Mouse (Mus musculus) cerebellum, adult 2 months (tissue): ENCODE data around the gene Bglap3. TPM values are rescaled to one million over a fixed set of nuclear protein-coding genes. Genes with fewer than 3 reads are reported as not detected.
A peak's percentile ranks its signal among the peaks of the same experiment; 100 is the strongest.

Experiments used
- DNase-seq, 2 experiments: peaks; one replicate each; pipeline ENCODE4 v3.0.0; 2021
- H3K27ac ChIP-seq: fragments of 200-500 bp; 2 replicates; pipeline ENCODE4 v1.5.1; 2012; ENCODE audit warnings: low read length, control low read depth, inconsistent platforms; ENCODE audit not compliant: insufficient read depth
- H3K27me3 ChIP-seq: fragments of 200-500 bp; 2 replicates; pipeline ENCODE4 v1.6.1; 2012; ENCODE audit warnings: inconsistent platforms, mild to moderate bottlenecking, low read length, moderate library complexity; ENCODE audit not compliant: control insufficient read depth, insufficient read depth
- H3K4me1 ChIP-seq: fragments of 200-500 bp; 2 replicates; pipeline ENCODE4 v1.6.1; 2011; ENCODE audit warnings: low read length; ENCODE audit not compliant: control insufficient read depth, insufficient read depth
- H3K4me3 ChIP-seq: fragments of 200-500 bp; replicated peaks from 2 replicates; pipeline ENCODE3; 2011; ENCODE audit warnings: mild to moderate bottlenecking, low read depth, low read length, control low read depth; ENCODE audit not compliant: insufficient read depth
- CTCF ChIP-seq: fragments of 200-500 bp; IDR thresholded peaks from 2 replicates; pipeline ENCODE4 v1.5.1; 2011; ENCODE audit warnings: low read depth, mild to moderate bottlenecking, control low read depth, low read length, moderate library complexity, borderline replicate concordance; ENCODE audit not compliant: insufficient read depth
- POLR2A ChIP-seq: fragments of 200-500 bp; IDR thresholded peaks from 2 replicates; pipeline ENCODE4 v1.6.1; 2011; ENCODE audit warnings: low read length, control low read depth, borderline replicate concordance; ENCODE audit not compliant: insufficient read depth
- whole genome bisulfite sequencing: fragments of 180-500 bp; shearing (Covaris S2); methylation state at CpG from one replicate; pipeline ENCODE4 v1.1.7; 2018; 5-methylcytosine and 5-hydroxymethylcytosine counted together
- polyA plus RNA-seq: library from polyadenylated mRNA; depleted of rRNA; stranded (reverse); fragments of >200 nt; gene quantifications from 2 replicates; pipeline ENCODE4 v1.2.3, GENCODE M21; 2012

Gene Bglap3
- polyA plus RNA-seq, 1 experiment = 0.65 TPM

- 39% methylated on average over 34 of the region's 34 CpGs for WGBS
- Histone ChIP-seq H3K27me3 (no peaks in the 10 kb centered on the region), H3K4me3 (no peak overlapping the region), H3K4me1 (no peaks in the 10 kb centered on the region), H3K27ac (no peak overlapping the region)
- no peak for DNase-seq
- no peak for TF ChIP-seq CTCF
- TF ChIP-seq POLR2A = no peak
These were observed 6.7 kb downstream of the Bglap3 start for GRCm38 (mm10) chr3:88365705-88366361.

GRCm38 (mm10) chr3:88364337-88364736, 8.2 kb downstream of the Bglap3 start, which contains the start of gene Paqr6:
Gene Paqr6 (plus strand): TSS chr3:88364584.
- Histone ChIP-seq H3K27ac (peak within 1 kb of the TSS; percentile 40), H3K4me3 (peak within 1 kb of the TSS; percentile 13), H3K27me3 (no peaks in the 10 kb centered on the region), H3K4me1 (no peaks in the 10 kb centered on the region)
- 5% methylated on average over 16 of the region's 16 CpGs for WGBS
- DNase-seq = peak; percentile 43 to 47
- TF ChIP-seq CTCF (no peak), POLR2A (no peak)

GRCm38 (mm10) chr3:88363700-88364099, 8.8 kb downstream of the Bglap3 start:
- 39% methylated on average over 4 of the region's 4 CpGs for WGBS
- TF ChIP-seq POLR2A (no peak), CTCF (no peak)
- DNase-seq = peak in 1 of 2 experiments; percentile 57
- Histone ChIP-seq H3K4me3 (no peak overlapping the region), H3K27ac (peak overlapping the region; percentile 40), H3K4me1 (no peaks in the 10 kb centered on the region), H3K27me3 (no peaks in the 10 kb centered on the region)

GRCm38 (mm10) chr3:88361612-88362313, 10.8 kb downstream of the Bglap3 start:
- DNase-seq = peak in 1 of 2 experiments; percentile 44
- TF ChIP-seq CTCF (no peak), POLR2A (no peak)
- WGBS = 71% methylated on average over 2 of the region's 2 CpGs
- Histone ChIP-seq H3K4me1 (no peaks in the 10 kb centered on the region), H3K27me3 (no peaks in the 10 kb centered on the region), H3K27ac (no peak overlapping the region; the same call in 1 of the 2 replicates), H3K4me3 (no peak overlapping the region)

GRCm38 (mm10) chr3:88361096-88361495, 11.4 kb downstream of the Bglap3 start:
- no peak for TF ChIP-seq CTCF
- no peak for TF ChIP-seq POLR2A
- Histone ChIP-seq H3K4me3 (no peak overlapping the region), H3K4me1 (no peaks in the 10 kb centered on the region; the same call in 1 of the 2 replicates), H3K27me3 (no peaks in the 10 kb centered on the region), H3K27ac (no peak overlapping the region)
- WGBS = 51% methylated on average over 6 of the region's 6 CpGs
- DNase-seq = no peak

GRCm38 (mm10) chr3:88359989-88360388, 12.6 kb downstream of the Bglap3 start:
- Histone ChIP-seq H3K4me3 (no peak overlapping the region), H3K4me1 (peaks cover 4% of the 10 kb centered on the region; the same call in 1 of the 2 replicates), H3K27ac (peak overlapping the region; percentile 62), H3K27me3 (no peaks in the 10 kb centered on the region)
- no peak for DNase-seq
- WGBS = 64% methylated on average over 3 of the region's 3 CpGs
- no peak for TF ChIP-seq CTCF
- no peak for TF ChIP-seq POLR2A

GRCm38 (mm10) chr3:88359584-88359983, 13.0 kb downstream of the Bglap3 start:
- no peak for DNase-seq
- 67% methylated on average over 5 of the region's 5 CpGs for WGBS
- TF ChIP-seq CTCF (no peak), POLR2A (no peak)
- Histone ChIP-seq H3K27me3 (no peaks in the 10 kb centered on the region), H3K4me3 (no peak overlapping the region), H3K27ac (peak overlapping the region; percentile 62; the same call in 1 of the 2 replicates), H3K4me1 (peaks cover 5% of the 10 kb centered on the region; the same call in 1 of the 2 replicates)

- 82% methylated on average over 8 of the region's 8 CpGs for WGBS
- DNase-seq = peak; percentile 54 to 70
- H3K27me3 ChIP-seq = no peaks in the 10 kb centered on the region
- TF ChIP-seq POLR2A (no peak), CTCF (peak; percentile 37; the same call in 1 of the 2 replicates)
- peaks cover 25% of the 10 kb centered on the region for H3K4me1 ChIP-seq
- H3K27ac ChIP-seq = peak overlapping the region; percentile 47; the same call in 1 of the 2 replicates
- H3K4me3 ChIP-seq = no peak overlapping the region
These were observed 18.0 kb downstream of the Bglap3 start for GRCm38 (mm10) chr3:88354396-88355165.
